Mouse (Mus musculus) heart, postnatal 0 days (tissue): ENCODE measurements around the gene Msh6.

Experiments used
- CTCF ChIP-seq: IDR thresholded peaks from 2 replicates; pipeline ENCODE4 v1.5.1; 2016; ENCODE audit warnings: antibody characterized with exemption, control low read depth, low read depth
- EP300 ChIP-seq: IDR thresholded peaks from 2 replicates; pipeline ENCODE4 v1.6.1; 2016; ENCODE audit warnings: antibody characterized with exemption, low read depth

DNA sequence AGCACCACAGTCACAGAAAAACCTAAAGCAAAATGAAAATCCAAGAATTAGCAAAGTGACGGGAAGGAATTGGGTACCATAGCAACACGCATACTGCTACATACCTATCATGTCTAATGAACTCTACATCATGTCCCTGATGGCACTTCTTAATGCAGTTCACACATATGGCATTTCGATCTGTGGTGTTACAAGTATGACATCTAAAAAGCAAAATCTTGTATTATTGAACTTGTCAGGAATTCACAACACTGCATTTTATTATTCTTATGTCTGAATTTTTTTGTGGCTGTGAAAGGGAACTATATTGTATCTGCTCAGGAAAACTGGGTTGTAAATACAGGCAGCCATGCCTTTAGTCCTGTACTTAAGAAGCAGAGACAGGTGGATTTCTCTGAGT lies 17.3 kb downstream of the Msh6 start:
- no peak for TF ChIP-seq CTCF
- TF ChIP-seq EP300: no peak
